Mouse (Mus musculus): ENCODE data around the gene Rhot2.

DNA sequence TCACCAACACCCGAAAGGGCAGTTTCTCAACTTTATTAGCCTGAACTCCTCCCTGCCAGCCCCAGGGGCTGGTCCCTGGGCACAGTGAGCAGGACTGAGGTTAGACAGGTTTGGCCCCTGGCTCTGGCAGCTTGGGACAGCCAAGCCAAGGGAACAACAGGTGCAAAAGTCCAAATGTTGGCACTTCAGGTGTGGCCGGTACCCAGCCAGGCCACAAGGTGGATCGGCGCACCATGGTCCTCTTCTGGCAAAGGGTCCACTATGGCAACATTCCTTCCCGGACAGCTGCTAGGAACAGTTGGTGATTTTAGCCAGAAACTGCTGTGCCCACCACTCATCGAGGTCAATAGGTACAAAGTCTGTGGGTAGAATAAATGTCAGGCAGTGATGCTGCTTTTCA, 19.0 kb upstream of the Rhot2 start:
- TF ChIP-seq CTCF (IDR thresholded peaks at IDR 0.05; ENCODE audit: low read depth, low read length), result no peak
- TF ChIP-seq GATA2 (IDR thresholded peaks at IDR 0.05; ENCODE audit: borderline replicate concordance, low read depth, low read length), result no peak
- TF ChIP-seq GATA1 (IDR thresholded peaks at IDR 0.05; ENCODE audit: borderline replicate concordance, low read length), result no peak
- no peak for TF ChIP-seq TAL1 (conservative IDR thresholded peaks at IDR 0.05; ENCODE audit: low read depth, low read length)
